In genomic region chr4:63899081-63899523, GRCm38 (mm10) we compare ENCODE assay signal across 28 mouse cellular contexts. TPM values are rescaled to one million over a fixed set of nuclear protein-coding genes. Genes with fewer than 3 reads are reported as not detected.
A peak's percentile ranks its signal among the peaks of the same experiment; 100 is the strongest.
DNase-seq lines count a peak whose midpoint lies in the region; ATAC-seq lines count a peak whose summit lies in the region.
"Had no signal": no experiment of that assay in that cellular context is flagged by ENCODE, and none has a peak within 500 bp of the region (broad histone marks: within the 10 kb centered on the region; RNA-seq: fewer than 3 reads in every experiment).

No protein-coding gene starts in this region.

- H3K9me3 ChIP-seq in liver, embryonic 12.5 days (replicated peaks) = no peaks in the 10 kb centered on the region
- H3K9me3 ChIP-seq: embryonic facial prominence, embryonic 12.5 days; forebrain, embryonic 12.5 days; limb, embryonic 10.5 days; midbrain, embryonic 12.5 days; stomach, embryonic 15.5 days had no signal

- H3K27ac ChIP-seq in liver, embryonic 12.5 days = no peak overlapping the region
- H3K27ac ChIP-seq: embryonic facial prominence, embryonic 12.5 days; forebrain, embryonic 12.5 days; hindbrain, postnatal 0 days; limb, embryonic 10.5 days; liver, embryonic 14.5 days; midbrain, embryonic 12.5 days; stomach, embryonic 15.5 days had no signal

- no peak overlapping the region for H3K4me3 ChIP-seq in liver, embryonic 12.5 days
- H3K4me3 ChIP-seq: embryonic facial prominence, embryonic 12.5 days; forebrain, embryonic 12.5 days; limb, embryonic 10.5 days; midbrain, embryonic 12.5 days; stomach, embryonic 15.5 days had no signal

- DNase-seq in liver = peak; percentile 2
- peak; percentile 11 for DNase-seq in NIH3T3 (ENCODE audit: low read depth)
- peak; percentile 36 for DNase-seq in fibroblast of lung, adult 2 months (ENCODE audit: low read depth)
- no peak for DNase-seq in heart, postnatal 25 days (ENCODE audit: low spot score)
- DNase-seq in spleen, postnatal 4 days (ENCODE audit: low spot score in 2 of 2) = no peak
- DNase-seq in retina, embryonic 14.5 days (ENCODE audit: low spot score) = no peak
- DNase-seq: adrenal gland, postnatal 14 days; B cell, adult 2 months; cerebellum, adult 2 months; heart, postnatal 14 days; kidney, adult 9 months; kidney, postnatal 4 days; lung, postnatal 14 days; right cerebral cortex, adult 18-20 months; spleen, adult 18-20 months; thymus, adult 2 months had no signal

- H3K9ac ChIP-seq in liver, embryonic 12.5 days = no peak overlapping the region
- H3K9ac ChIP-seq: embryonic facial prominence, embryonic 12.5 days; forebrain, embryonic 12.5 days; liver, embryonic 14.5 days; midbrain, embryonic 12.5 days; stomach, embryonic 15.5 days had no signal

- no peaks in the 10 kb centered on the region for H3K36me3 ChIP-seq in liver, embryonic 12.5 days
- H3K36me3 ChIP-seq: embryonic facial prominence, embryonic 12.5 days; forebrain, embryonic 12.5 days; G1E; limb, embryonic 10.5 days; midbrain, embryonic 12.5 days; stomach, embryonic 15.5 days had no signal

- no peak for ATAC-seq in liver, embryonic 12.5 days
- peak; percentile 63; the same call in 1 of the 2 replicates for ATAC-seq in monocyte, adult 5-6 weeks (replicated peaks; ENCODE audit: insufficient number of reproducible peaks, low FRiP score, low TSS enrichment, poor library complexity, severe bottlenecking)
- ATAC-seq: hindbrain, postnatal 0 days had no signal

- no peaks in the 10 kb centered on the region for H3K27me3 ChIP-seq in liver, embryonic 12.5 days (replicated peaks)
- H3K27me3 ChIP-seq: embryonic facial prominence, embryonic 12.5 days; forebrain, embryonic 12.5 days; midbrain, embryonic 12.5 days; stomach, embryonic 15.5 days had no signal

- no peaks in the 10 kb centered on the region for H3K4me1 ChIP-seq in liver, embryonic 12.5 days
- H3K4me1 ChIP-seq: embryonic facial prominence, embryonic 12.5 days; forebrain, embryonic 12.5 days; limb, embryonic 10.5 days; midbrain, embryonic 12.5 days; stomach, embryonic 15.5 days had no signal

- H3K4me2 ChIP-seq in liver, embryonic 12.5 days = no peak overlapping the region
- H3K4me2 ChIP-seq: embryonic facial prominence, embryonic 12.5 days; forebrain, embryonic 12.5 days; heart, embryonic 11.5 days; midbrain, embryonic 12.5 days; stomach, embryonic 15.5 days had no signal

- 44% methylated on average over 10 of the region's 10 CpGs for whole genome bisulfite sequencing in liver, embryonic 12.5 days (ENCODE audit: insufficient replicate concordance)

- intact Hi-C loops in heart, postnatal 25 days (cut with DNase I) = no loop called here

RNA-seq across cellular contexts. Expression of gene Tnfsf8, which starts 38.0 kb away (rescaled TPM):
- 0.06 TPM in 1 of 2 replicates, not detected in the other for polyA plus RNA-seq in liver, embryonic 12.5 days (2016; fragmentation: Nextera tagmentation; extraction: Ambion mirVana)
- 0.32 to 2.0 TPM (median 0.57 TPM) in 3 replicates for total RNA-seq in monocyte, adult 5-6 weeks (2017)
- total RNA-seq in heart, postnatal 25 days (2021) = not detected
- total RNA-seq: adrenal gland, postnatal 14 days; G1E; gastrocnemius, postnatal 4 days; heart, postnatal 14 days; hindbrain, postnatal 0 days had no signal
- polyA plus RNA-seq: embryonic facial prominence, embryonic 12.5 days; forebrain, embryonic 12.5 days; G1E; heart, embryonic 11.5 days; limb, embryonic 10.5 days; midbrain, embryonic 12.5 days had no signal

Comparison
In these comparisons a context has a peak if more than half of its experiments do, and no peak if none do; other contexts are left out.
1. DNase-seq: peak in liver (single experiment), NIH3T3 (single experiment) and fibroblast of lung, adult 2 months (single experiment); none in heart, postnatal 25 days (single experiment), spleen, postnatal 4 days (0 of 2) and retina, embryonic 14.5 days (single experiment).